Mouse (Mus musculus): ENCODE measurements around the gene Mlycd. TPM values are rescaled to one million over a fixed set of nuclear protein-coding genes. Genes with fewer than 3 reads are reported as not detected.
"Not testable (repeated sequence)": the region's sequence is repeated elsewhere in the genome, so short reads cannot be mapped to it uniquely, and the experiment has no call there.

The Mlycd gene
- 14.2 and 14.3 TPM in 2 replicates for polyA plus RNA-seq (2012; ENCODE audit: insufficient read depth, insufficient read length, missing spikeins)

DNA sequence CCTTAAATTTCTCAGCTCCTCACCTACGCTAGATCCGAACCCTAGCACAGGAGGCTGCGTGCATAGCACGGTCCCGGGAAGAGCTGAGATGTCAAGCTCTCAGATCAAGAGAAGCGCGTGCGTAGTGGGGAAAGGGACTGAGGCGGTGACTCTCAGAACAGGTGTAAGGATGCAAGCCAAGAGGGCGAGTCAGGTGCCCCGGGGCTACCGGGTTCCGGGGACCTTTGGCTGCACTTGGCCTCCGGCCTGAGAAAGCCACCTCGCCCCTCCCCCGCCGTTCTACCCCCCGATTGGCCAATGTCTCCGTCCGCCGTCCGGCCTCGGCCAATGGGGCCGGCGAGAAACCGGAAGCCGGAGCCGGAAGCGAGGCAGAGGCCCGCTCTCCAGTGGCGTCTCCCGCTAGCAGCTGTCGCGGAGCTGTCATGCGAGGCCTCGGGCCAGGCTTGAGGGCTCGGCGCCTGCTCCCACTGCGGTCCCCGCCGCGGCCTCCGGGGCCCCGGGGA, at the start of gene Mlycd:
Mlycd (plus strand) TSS at position 355 of the 503 bp plus-strand sequence.
- Histone ChIP-seq H3K4me3 (ENCODE audit: insufficient read depth, low read length) (peak within 1 kb of the TSS; percentile 88), H3K27ac (ENCODE audit: insufficient read depth, low read depth, low read length) (peak within 1 kb of the TSS; percentile 55; the same call in 1 of the 2 replicates), H3K4me1 (ENCODE audit: control insufficient read depth, insufficient read depth, low read length) (peaks cover 9% of the 10 kb centered on the region)
- no peak for TF ChIP-seq CTCF (IDR thresholded peaks at IDR 0.05; ENCODE audit: low read depth, low read length)
- TF ChIP-seq POLR2A (IDR thresholded peaks at IDR 0.05; ENCODE audit: borderline replicate concordance, low read depth, low read length) = no peak

DNA sequence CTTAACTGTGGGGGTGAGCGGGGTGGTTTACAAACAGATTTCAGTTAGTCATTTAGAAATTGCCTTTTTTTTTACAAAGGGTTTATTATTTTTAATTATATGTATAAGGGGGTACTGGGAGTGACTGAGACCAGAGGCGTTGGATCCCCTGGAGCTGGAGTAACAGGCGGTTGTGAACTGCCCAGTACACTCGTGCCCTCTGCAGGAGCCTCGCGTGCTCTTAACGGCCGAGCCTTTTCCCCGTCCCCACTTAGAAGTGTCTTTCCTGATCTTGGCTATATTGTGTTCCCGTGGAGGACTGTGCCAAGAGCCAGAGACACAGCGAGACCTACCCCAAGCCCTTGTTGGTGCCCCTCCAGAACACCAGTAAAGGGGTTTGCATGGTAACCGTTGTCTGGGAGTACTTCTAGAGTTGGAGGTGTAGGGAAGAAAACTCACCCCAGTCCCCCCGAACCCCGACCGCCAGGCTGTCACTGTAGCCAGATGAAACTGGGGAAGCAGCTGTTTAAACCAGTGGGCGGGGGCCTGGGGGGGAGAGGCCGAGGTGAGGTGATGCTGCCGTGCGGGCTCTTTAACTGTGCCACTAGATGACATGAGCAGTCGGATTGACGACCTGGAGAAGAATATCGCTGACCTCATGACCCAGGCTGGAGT, 49.5 kb upstream of the Mlycd start:
- Histone ChIP-seq H3K4me1 (ENCODE audit: control insufficient read depth, insufficient read depth, low read length) (peaks cover 24% of the 10 kb centered on the region), H3K4me3 (ENCODE audit: insufficient read depth, low read length) (peak overlapping the region; percentile 94), H3K27ac (ENCODE audit: insufficient read depth, low read depth, low read length) (no peak overlapping the region)
- TF ChIP-seq POLR2A (IDR thresholded peaks at IDR 0.05; ENCODE audit: borderline replicate concordance, low read depth, low read length) = no peak
- peak; percentile 29; the same call in 1 of the 2 replicates for TF ChIP-seq CTCF (IDR thresholded peaks at IDR 0.05; ENCODE audit: low read depth, low read length)

DNA sequence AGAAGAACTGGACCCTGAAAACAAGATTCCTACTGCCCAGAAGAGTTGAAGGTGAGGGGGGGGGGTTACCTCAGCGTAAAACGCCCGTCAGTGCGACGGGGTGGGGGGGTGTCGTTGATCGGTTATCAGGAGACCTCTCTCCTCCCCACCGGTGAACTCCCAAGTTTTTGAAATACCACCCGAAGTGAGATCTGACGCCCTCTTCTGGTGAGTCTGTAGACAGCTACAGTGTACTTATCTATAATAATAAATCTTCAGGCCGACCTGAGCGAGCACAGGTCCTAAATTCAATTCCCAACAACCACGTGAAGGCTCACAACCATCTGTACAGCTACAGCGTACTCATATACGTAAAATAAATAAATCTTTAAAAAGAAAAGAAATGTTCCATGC, 49.0 kb upstream of the Mlycd start:
- H3K4me1 ChIP-seq (ENCODE audit: control insufficient read depth, insufficient read depth, low read length) = peaks cover 20% of the 10 kb centered on the region
- TF ChIP-seq CTCF (IDR thresholded peaks at IDR 0.05; ENCODE audit: low read depth, low read length) (no peak), POLR2A (IDR thresholded peaks at IDR 0.05; ENCODE audit: borderline replicate concordance, low read depth, low read length) (no peak)
- peak overlapping the region; percentile 94 for H3K4me3 ChIP-seq (ENCODE audit: insufficient read depth, low read length)

DNA sequence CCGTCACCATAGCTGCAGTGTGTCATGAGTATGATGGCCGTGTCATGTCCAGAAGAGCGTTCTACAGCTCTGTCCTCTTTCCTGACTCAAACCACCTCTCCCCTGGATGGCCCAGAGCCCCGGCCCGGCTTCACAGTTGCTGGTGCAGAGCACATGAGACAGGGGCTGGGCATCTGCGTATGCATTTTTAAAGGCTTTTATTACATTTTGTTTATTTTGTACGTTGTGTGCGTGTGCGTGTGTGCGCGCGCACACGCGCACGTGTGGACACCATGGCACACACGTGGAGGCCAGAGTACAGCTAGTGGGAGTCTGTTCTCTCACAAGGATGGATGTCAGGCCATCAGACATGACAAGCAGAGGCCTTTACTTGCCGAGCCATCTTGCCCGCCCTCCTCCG, 43.0 kb upstream of the Mlycd start:
- no peak overlapping the region for H3K4me3 ChIP-seq (ENCODE audit: insufficient read depth, low read length)
- H3K4me1 ChIP-seq (ENCODE audit: control insufficient read depth, insufficient read depth, low read length) = peaks cover 24% of the 10 kb centered on the region
- H3K27ac ChIP-seq (ENCODE audit: insufficient read depth, low read depth, low read length) = no peak overlapping the region
- no peak for TF ChIP-seq CTCF (IDR thresholded peaks at IDR 0.05; ENCODE audit: low read depth, low read length)

More for the DNA sequence above, 49.0 kb upstream of the Mlycd start:
- H3K27ac ChIP-seq (ENCODE audit: insufficient read depth, low read depth, low read length) = no peak overlapping the region

DNA sequence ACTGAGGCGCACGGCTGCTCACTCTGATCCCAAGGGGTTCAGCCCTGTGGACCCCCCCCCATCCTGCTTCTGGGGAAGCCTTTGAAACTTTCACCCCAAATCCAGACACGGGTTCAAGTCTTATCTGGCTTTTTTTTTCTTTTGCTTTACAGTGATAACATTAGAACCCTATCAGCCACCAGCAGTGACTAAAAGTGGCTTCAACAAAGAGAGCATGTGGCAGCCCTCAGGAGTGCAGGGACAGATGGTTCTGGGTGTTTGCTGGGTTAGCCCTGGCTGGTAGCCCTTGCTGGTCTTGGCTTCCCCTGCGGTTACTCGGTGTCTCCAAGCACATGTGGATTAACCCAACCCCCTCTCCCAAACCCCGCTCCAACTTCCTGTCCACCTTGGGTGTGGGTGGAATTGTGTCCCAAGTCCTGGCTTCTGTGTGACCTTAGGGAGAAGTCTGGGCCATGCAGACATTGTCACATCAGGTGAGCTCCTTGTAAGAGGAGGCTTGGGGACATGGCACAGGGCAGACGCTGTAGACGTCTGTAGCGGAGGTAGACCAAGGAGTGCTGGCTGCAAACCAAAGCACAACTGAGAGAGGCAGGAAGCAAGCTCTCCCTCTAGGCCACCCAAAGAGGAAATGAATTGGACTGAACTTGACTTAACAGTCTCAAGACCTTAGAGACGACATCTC, 41.6 kb upstream of the Mlycd start:
- peak overlapping the region; percentile 46 for H3K27ac ChIP-seq (ENCODE audit: insufficient read depth, low read depth, low read length)
- TF ChIP-seq POLR2A (IDR thresholded peaks at IDR 0.05; ENCODE audit: borderline replicate concordance, low read depth, low read length) = no peak
- TF ChIP-seq CTCF (IDR thresholded peaks at IDR 0.05; ENCODE audit: low read depth, low read length) = no peak
- 0 out of 2 replicates have a peak overlapping the region, but pooled peaks have one; percentile 21 for H3K4me3 ChIP-seq (ENCODE audit: insufficient read depth, low read length)
- peaks cover 20% of the 10 kb centered on the region for H3K4me1 ChIP-seq (ENCODE audit: control insufficient read depth, insufficient read depth, low read length)

DNA sequence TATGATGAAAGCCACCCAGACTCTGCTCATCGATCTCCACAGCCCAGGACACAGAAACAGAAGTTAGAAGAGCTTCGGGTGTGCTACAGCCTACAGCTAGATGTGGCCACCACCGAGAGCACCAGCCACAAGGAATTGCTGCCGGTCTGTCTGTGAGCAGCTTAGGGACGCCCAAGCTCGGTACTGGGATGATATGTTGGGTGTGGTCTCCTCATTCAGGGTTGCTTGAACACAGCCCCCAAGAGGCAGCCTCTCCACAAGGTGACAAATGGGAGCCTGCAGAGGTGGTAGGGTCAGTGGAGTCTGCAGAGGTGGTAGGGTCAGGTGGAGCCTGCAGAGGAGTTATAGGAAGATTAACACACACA, 41.0 kb upstream of the Mlycd start:
- Histone ChIP-seq H3K4me3 (ENCODE audit: insufficient read depth, low read length) (no peak overlapping the region), H3K4me1 (ENCODE audit: control insufficient read depth, insufficient read depth, low read length) (peaks cover 20% of the 10 kb centered on the region), H3K27ac (ENCODE audit: insufficient read depth, low read depth, low read length) (peak overlapping the region; percentile 20; the same call in 1 of the 2 replicates)
- TF ChIP-seq POLR2A (IDR thresholded peaks at IDR 0.05; ENCODE audit: borderline replicate concordance, low read depth, low read length) (no peak), CTCF (IDR thresholded peaks at IDR 0.05; ENCODE audit: low read depth, low read length) (no peak)

DNA sequence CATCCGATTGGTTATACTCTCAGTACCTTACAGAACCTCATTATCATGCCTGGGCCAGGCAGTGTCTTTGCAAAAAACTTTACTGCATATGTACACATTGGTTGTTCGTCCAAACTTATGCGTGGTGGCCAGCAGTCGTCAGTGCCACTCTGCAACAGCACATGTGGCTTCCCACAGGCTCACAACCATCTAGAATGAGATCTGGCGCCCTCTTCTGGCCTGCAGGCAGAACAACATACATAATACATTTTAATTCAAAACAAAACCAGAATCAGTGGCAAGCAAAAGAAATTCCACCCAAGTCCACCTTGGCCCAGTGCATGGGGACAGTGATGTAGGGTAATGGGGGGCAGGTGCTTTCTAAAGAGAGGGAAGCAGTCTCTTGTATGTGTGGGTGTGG, 38.0 kb upstream of the Mlycd start:
- TF ChIP-seq CTCF (IDR thresholded peaks at IDR 0.05; ENCODE audit: low read depth, low read length) = peak; percentile 33; the same call in 1 of the 2 replicates
- H3K4me3 ChIP-seq (ENCODE audit: insufficient read depth, low read length); H3K27ac ChIP-seq (ENCODE audit: insufficient read depth, low read depth, low read length): not testable (repeated sequence)
- H3K4me1 ChIP-seq (ENCODE audit: control insufficient read depth, insufficient read depth, low read length) = peaks cover 20% of the 10 kb centered on the region

DNA sequence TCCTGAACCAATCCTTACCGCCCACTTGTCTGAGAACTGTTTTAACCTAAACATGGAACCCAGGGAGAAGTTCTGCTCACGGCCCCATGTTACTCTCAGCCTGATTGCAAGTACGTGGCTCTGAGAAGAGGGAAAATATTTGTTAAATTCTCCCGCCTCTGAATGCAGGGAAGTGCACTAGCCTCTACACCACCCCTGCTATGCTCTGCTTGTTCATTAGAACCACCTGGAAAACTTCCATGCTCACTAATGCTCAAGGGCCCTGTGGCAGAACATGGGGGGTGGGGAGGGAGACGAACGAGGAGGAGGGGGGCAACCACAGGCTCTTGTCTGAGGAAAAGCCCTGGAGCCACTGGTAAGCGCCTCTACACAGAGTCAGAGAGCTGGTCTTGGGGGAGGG, 36.5 kb upstream of the Mlycd start:
- Histone ChIP-seq H3K27ac (ENCODE audit: insufficient read depth, low read depth, low read length) (no peak overlapping the region), H3K4me1 (ENCODE audit: control insufficient read depth, insufficient read depth, low read length) (peaks cover 14% of the 10 kb centered on the region), H3K4me3 (ENCODE audit: insufficient read depth, low read length) (no peak overlapping the region)
- TF ChIP-seq POLR2A (IDR thresholded peaks at IDR 0.05; ENCODE audit: borderline replicate concordance, low read depth, low read length) = no peak
- TF ChIP-seq CTCF (IDR thresholded peaks at IDR 0.05; ENCODE audit: low read depth, low read length) = no peak

DNA sequence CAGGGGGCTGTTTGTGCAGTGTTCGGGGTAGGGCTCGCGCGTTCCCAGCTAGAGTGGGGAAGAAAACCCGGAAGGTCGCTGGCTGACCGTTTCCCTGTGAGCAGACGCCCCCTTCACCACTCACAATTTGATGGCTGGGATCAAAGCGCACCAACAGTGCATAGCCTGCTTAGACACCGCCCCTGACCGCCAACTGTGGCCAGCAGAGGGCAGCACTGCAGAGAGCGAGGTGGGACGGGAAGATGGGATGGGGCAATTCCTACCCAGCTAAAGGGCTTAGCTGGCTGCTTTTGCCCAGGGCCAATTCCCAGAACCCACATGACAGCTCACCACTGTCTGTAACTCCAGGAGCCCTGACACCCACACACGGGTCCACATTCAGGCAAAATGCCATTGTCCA, 35.8 kb upstream of the Mlycd start:
- TF ChIP-seq POLR2A (IDR thresholded peaks at IDR 0.05; ENCODE audit: borderline replicate concordance, low read depth, low read length) = no peak
- TF ChIP-seq CTCF (IDR thresholded peaks at IDR 0.05; ENCODE audit: low read depth, low read length) = no peak; the same call in 1 of the 2 replicates
- H3K27ac ChIP-seq (ENCODE audit: insufficient read depth, low read depth, low read length) = no peak overlapping the region
- H3K4me3 ChIP-seq (ENCODE audit: insufficient read depth, low read length) = no peak overlapping the region
- peaks cover 9% of the 10 kb centered on the region for H3K4me1 ChIP-seq (ENCODE audit: control insufficient read depth, insufficient read depth, low read length)

DNA sequence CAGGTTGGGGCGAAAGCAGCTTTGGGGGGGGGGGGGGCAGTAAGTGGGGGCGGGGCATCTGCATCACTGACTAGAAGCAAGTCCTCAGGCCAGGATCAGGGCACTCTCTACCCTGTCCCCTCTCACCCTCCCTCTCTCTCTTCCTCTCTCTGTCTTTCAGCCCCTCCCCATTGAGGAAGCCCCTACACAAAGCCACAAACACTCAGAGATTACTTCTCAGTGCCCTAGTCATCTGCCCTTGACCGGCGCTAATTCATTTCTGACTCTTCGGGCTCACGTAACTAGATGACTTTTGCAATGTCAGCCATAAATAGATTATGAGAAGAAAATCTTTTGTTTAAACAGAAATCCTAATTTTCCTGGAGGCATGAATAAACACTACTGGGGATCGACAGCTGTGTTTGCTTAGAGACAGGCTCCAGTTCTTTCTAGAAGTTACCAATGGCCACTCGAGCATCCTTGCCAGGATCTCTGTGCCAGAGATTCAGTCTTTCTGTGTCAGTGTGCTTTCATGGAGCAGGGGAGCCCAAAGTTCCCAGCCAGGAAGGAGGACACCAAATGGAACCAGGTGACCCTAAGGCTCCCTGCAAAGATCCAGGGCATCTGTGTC, 33.9 kb upstream of the Mlycd start:
- no peak overlapping the region for H3K27ac ChIP-seq (ENCODE audit: insufficient read depth, low read depth, low read length)
- peaks cover 6% of the 10 kb centered on the region; the same call in 1 of the 2 replicates for H3K4me1 ChIP-seq (ENCODE audit: control insufficient read depth, insufficient read depth, low read length)
- TF ChIP-seq CTCF (IDR thresholded peaks at IDR 0.05; ENCODE audit: low read depth, low read length) = no peak
- no peak for TF ChIP-seq POLR2A (IDR thresholded peaks at IDR 0.05; ENCODE audit: borderline replicate concordance, low read depth, low read length)
- no peak overlapping the region for H3K4me3 ChIP-seq (ENCODE audit: insufficient read depth, low read length)

DNA sequence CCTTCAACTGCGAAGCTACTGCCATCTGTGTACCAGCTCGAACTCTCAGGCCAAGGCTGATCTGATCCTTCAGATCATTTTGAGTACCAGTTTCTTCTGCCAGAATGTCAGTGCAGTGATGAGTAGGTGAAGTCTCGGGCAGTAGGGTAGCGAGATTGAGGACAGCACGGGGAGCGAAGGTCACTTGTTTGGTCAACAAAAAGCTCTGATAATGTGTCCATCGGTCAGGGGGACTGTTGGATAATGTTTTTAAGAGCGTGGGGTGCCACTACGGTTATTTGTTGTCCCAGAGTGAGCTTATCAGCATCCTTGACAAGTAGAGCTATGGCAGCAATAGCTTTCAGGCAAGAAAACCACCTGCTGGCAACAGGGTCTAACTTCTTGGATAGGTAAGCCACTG, 20.0 kb upstream of the Mlycd start:
- H3K4me3 ChIP-seq (ENCODE audit: insufficient read depth, low read length); H3K27ac ChIP-seq (ENCODE audit: insufficient read depth, low read depth, low read length); H3K4me1 ChIP-seq (ENCODE audit: control insufficient read depth, insufficient read depth, low read length): not testable (repeated sequence)
